Mouse (Mus musculus): ENCODE data around the gene E130116L18Rik.
"Not testable (repeated sequence)": the region's sequence is repeated elsewhere in the genome, so short reads cannot be mapped to it uniquely, and the experiment has no call there.

Gene E130116L18Rik
- long read RNA-seq, experiment 1 = 0 reads
- long read RNA-seq, experiment 2 = 0 reads

- intact Hi-C loops (cut with DNase I) = no loop called here
Observed at GRCm38 (mm10) chr5:25222752-25223702, at the start of gene E130116L18Rik. Gene E130116L18Rik (minus strand): TSS chr5:25223153.

DNA sequence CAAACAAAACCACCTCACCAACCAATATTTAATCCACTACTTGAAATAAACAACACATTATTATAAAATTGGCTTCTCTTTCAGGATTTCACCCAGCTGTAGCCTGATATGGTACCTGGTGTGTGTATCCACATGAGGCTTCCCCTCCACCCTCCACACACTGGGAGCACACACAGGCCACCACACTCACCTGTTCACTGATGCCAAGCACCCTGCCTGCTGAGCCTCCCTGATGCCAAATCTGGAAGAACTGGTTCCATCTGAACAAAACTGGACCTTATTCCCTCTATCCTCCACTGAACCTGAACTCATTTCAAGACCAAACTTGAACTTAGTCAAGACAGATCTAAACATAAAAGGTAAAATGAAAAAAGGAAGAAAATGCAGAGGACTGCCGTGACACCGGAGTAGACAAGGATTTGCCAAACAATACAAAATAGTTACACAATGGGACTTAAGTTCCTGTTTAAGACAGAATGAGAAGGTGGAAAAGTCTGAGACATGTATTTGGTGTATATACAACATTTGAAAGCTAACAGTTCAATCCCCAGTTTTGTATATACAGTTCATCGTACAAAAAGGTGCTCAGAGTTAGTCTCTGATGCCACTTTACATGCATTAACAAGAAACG is 45.4 kb upstream of the E130116L18Rik start:
- intact Hi-C loops (cut with DNase I) = no loop called here

DNA sequence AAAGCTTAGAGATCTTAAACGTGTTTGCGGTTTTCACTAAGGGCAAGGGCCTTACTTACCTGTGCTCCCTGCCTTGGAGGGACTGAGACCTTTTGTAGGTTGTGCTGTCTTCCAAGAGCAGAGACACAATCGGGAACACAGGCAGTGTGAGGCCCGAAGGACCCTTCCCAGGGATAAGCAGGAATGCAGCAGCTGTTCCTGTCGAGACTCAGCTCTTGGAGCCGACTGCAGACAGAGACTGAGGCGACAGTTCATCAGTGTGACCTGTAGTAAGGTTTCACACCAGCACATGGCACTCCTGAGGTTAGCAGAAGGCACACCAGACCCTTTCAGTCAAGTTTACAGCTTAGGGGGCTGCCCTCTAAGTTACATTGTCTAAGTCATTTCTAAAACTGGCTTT is 39.3 kb upstream of the E130116L18Rik start:
- intact Hi-C loops (cut with DNase I) = no loop called here

DNA sequence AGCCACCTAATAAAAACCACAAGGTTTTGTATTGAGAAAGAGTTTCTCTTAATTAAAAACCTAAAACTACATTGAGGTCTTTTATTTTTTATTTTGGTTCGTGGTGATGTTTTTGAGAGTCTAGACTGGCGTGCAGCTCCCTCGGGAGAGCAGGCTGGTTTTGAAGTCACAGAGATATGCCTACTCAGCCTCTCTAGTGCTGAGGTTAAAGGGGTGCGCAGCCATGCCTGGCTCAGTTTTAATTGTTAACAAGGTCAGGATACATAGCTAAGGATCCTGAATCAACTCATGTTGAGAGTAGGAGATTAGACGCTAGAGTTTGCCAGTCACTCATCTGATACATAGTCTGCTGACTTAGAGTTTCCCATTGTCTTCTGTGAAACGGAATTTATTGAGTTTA is 38.5 kb upstream of the E130116L18Rik start:
- intact Hi-C loops (cut with DNase I) = no loop called here

DNA sequence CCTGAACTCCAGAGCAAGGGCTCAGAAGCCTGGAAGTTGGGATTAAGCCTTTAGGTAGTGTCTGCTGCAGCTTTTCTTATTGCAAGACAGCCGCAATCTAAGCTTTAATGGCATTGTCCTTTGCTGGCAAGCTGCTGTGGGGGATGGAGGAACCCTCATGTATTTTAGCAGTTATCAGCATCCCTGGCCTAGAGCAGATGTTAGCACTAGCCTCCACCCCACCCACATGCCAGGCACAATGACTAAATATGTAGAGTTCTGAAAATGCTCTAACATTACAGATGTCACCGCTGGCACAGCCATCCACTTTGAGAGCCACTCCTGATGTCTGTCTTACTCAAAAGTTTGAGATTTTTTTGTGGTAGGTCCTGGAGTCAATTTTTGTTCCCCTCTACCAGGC is 33.7 kb upstream of the E130116L18Rik start:
- intact Hi-C loops (cut with DNase I) = no loop called here

GRCm38 (mm10) chr5:25254491-25254890 is 31.5 kb upstream of the E130116L18Rik start:
- intact Hi-C loops (cut with DNase I) = no loop called here

DNA sequence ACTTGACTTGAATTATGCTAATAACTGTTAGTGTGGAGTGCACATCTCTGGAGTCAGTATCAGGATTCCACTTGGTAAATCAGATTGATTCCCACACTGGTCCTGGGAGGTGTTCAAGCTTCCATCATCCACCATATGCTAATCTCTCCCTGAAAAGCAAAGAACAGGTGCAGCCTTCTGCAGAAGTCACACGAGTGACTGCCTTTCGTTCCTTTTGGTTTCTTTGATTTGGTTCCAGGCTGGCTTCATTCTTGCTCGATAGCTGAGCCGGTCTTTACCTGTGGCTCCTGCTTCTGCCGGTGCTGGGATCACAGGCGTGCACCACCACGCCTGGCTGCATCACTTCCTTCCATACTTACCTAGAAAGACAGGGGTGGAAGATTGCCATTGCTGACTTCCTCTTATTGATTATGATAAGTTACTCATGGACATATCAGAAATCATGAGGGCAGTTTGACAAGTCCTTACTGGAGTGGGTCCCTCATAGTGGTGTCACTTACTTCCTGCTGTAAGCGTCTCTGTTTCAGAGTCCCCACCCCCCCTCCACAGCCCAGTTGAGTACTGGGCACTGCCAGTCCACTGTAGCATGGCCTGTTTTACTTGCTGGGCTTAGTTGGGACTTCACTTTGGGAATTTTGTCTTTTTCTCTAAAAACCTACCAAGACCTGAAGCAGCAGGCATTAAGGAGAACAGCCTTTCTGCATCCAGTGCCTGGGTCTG is 30.0 kb upstream of the E130116L18Rik start:
- intact Hi-C loops (cut with DNase I) = no loop called here

- intact Hi-C loops (cut with DNase I) = no loop called here
Observed at GRCm38 (mm10) chr5:25252423-25252822, 29.5 kb upstream of the E130116L18Rik start.

GRCm38 (mm10) chr5:25247036-25247435 is 24.1 kb upstream of the E130116L18Rik start:
- intact Hi-C loops (cut with DNase I) = no loop called here

- intact Hi-C loops (cut with DNase I) = no loop called here
Observed at GRCm38 (mm10) chr5:25246473-25246865, 23.5 kb upstream of the E130116L18Rik start.

DNA sequence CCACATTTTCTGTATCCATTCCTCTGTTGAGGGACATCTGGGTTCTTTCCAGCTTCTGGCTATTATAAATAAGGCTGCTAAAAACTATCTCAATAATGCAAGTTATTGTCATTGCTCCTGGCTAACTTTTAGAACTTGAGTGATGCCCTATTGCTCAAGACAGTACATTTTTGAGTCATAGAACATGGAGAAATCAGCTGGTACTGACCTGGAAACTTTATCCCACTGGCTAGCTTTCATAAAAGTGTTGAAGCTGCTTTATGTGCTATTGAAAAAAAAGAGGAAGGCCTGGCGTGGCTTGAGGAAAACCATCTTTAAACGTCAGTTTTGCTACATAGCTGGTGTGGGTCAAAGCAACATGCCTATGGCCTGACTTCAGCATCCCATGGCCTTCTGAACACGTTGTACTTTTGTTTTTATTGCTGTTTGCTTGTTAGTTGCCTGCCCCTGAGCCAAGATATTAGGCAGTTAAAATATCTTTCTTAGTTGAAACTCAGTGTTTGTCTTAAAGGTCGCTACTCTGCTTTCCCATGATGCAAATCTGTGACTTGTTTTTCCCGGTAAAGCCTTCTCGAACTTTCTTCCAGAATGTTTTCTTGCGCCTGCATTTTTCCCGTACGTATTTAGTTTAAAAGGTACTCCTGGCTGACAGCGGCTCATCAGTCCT is 23.0 kb upstream of the E130116L18Rik start:
- intact Hi-C loops (cut with DNase I) = no loop called here

GRCm38 (mm10) chr5:25243101-25243500 is 20.1 kb upstream of the E130116L18Rik start:
- intact Hi-C loops (cut with DNase I) = no loop called here

DNA sequence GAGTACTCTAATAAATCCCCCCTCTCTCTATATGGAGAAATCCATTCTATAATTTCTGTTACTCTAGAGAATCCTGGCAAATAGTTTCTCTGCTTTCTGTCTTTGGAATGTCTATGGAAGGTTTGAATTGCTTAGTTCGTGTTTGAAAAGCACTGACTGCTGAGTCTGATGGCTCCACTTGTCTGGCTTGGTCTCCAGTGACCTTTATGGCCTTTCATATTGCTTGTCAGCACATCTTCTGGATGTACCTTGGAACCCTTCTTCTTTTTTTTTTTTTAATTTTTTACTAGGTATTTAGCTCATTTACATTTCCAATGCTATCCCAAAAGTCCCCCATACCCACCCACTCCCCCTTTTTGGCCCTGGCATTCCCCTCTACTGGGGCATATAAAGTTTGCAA is 1.4 kb upstream of the E130116L18Rik start:
- intact Hi-C loops (cut with DNase I) = not testable (repeated sequence)

DNA sequence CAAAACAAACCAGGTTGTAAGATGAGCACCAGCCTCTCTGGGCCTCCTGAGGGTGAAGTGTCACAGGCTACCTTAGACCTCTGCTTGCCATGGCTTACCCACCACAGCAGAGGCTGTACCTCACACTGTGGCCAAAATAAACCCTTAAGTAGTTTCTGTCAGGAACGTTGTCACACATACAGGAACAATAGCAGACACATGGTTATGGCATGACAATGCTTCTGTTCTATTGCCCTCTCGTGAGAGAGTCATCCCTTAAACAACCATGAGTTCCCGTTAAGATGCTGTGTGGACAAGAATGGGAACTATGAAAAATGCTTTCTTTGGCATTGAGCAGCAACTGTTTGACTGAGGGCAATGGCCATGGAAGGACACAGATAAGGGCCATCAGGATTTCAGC is 1.3 kb downstream of the E130116L18Rik start, which contains the start of gene Galnt11:
Gene Galnt11, plus strand, starts transcription at position 301 of the 400 bp plus-strand sequence.
- intact Hi-C loops (cut with DNase I) = no loop called here

DNA sequence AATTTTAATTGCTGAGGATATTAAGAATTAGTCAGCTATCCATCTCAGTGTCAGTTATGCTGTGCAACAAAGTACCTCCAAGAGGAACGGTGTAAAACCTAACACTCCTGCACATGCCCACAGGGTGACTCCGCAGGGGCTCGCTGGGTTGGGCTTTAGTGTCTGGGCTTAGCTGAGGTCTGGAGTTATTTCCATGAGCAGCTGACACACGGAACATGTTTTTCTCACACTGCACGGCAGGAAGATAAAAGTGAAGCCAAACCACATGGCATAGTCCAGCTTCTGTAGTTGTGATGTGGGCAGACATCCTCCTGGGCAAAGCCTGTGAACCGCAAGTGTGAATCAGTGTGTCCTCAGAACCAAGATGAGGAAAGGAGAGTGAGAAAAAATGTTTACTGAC is 7.9 kb downstream of the E130116L18Rik start:
- intact Hi-C loops (cut with DNase I) = no loop called here

- intact Hi-C loops (cut with DNase I) = not testable (repeated sequence)
Observed at GRCm38 (mm10) chr5:25213216-25213615, 9.7 kb downstream of the E130116L18Rik start.

GRCm38 (mm10) chr5:25211872-25212271 is 11.1 kb downstream of the E130116L18Rik start:
- intact Hi-C loops (cut with DNase I) = no loop called here

DNA sequence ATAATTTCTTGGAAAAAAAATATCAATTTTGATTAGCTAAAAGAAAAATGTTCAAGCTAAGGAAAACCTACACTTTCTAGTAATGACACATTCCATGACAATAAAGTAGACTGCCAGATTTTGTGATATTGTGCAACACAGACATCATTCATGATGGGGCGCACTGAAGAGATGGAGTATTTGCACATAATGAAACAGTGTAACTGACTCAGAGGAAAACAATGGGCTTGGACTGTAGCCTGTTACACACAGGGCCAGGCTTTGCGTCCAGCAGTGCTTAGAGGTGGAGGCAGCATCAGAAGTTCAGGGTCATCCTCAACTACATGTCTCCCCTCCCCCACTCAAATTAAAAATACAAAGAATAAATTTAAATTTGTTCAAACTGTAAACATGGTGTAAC is 32.4 kb downstream of the E130116L18Rik start:
- intact Hi-C loops (cut with DNase I) = no loop called here

DNA sequence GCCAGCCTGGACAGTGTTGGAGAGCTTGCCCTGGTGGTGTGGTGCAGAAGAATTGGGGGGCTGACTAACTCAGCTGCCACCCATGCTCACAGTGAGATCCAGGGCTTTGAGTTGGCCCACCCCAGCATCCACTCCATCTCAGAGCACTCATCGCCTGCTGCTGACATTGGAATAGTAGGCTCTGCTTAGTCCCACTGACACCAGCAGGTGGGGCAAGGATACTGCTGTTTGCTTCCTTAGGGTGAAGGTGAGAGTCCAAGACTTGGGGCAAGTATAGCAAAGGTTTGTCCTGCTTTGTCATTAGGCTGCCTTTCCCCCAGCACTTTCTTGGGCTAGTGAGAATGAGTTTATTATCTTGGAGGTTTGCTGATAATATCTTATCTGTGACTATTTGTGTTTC is 34.2 kb downstream of the E130116L18Rik start:
- intact Hi-C loops (cut with DNase I) = no loop called here

- intact Hi-C loops (cut with DNase I) = no loop called here
Observed at GRCm38 (mm10) chr5:25187727-25188126, 35.2 kb downstream of the E130116L18Rik start.

- intact Hi-C loops (cut with DNase I) = no loop called here
Observed at GRCm38 (mm10) chr5:25184594-25184993, 38.4 kb downstream of the E130116L18Rik start.
